Mouse (Mus musculus) stomach, embryonic 15.5 days (tissue): ENCODE data around the gene Ppp4r2. TPM values are rescaled to one million over a fixed set of nuclear protein-coding genes. Genes with fewer than 3 reads are reported as not detected.

Experiments used
- ATAC-seq: fragments of 200-750 bp; cut with Nextera tagmentation; 2 replicates; pipeline ENCODE4 v1.8.0; 2017; ENCODE audit warnings: low read depth, moderate number of reproducible peaks, moderate TSS enrichment; ENCODE audit not compliant: insufficient read depth, low FRiP score
- H3K27ac ChIP-seq: fragments of 300-500 bp; sonication (generic); 2 replicates; pipeline ENCODE4 v1.5.1; 2015; ENCODE audit warnings: mild to moderate bottlenecking, inconsistent platforms
- H3K27me3 ChIP-seq: fragments of 300-500 bp; sonication (generic); replicated peaks from 2 replicates; pipeline ENCODE4 v1.6.1; 2015; ENCODE audit warnings: inconsistent platforms
- H3K36me3 ChIP-seq: fragments of 300-500 bp; sonication (generic); 2 replicates; pipeline ENCODE4 v1.6.1; 2015; ENCODE audit warnings: inconsistent platforms
- H3K4me1 ChIP-seq: fragments of 300-500 bp; sonication (generic); 2 replicates; pipeline ENCODE4 v1.6.1; 2015; ENCODE audit warnings: inconsistent platforms
- H3K4me2 ChIP-seq: fragments of 300-500 bp; sonication (generic); 2 replicates; pipeline ENCODE4 v1.6.1; 2015; ENCODE audit warnings: mild to moderate bottlenecking, inconsistent platforms
- H3K4me3 ChIP-seq: fragments of 300-500 bp; sonication (generic); replicated peaks from 2 replicates; pipeline ENCODE4 v1.5.1; 2015; ENCODE audit warnings: inconsistent platforms
- H3K9ac ChIP-seq: fragments of 300-500 bp; sonication (generic); 2 replicates; pipeline ENCODE4 v1.6.1; 2015; ENCODE audit warnings: inconsistent platforms
- H3K9me3 ChIP-seq: fragments of 300-500 bp; sonication (generic); 2 replicates; pipeline ENCODE4 v1.6.1; 2016; ENCODE audit warnings: inconsistent platforms
- whole genome bisulfite sequencing: fragments of 180-500 bp; shearing (Covaris S2); methylation state at CpG from one replicate; pipeline ENCODE4 v1.1.7; 2015; 5-methylcytosine and 5-hydroxymethylcytosine counted together
- polyA plus RNA-seq: library from polyadenylated mRNA; unstranded; fragments of >200 nt; fragmentation: Nextera tagmentation; extraction: Ambion mirVana; gene quantifications from 2 replicates; pipeline ENCODE4 v1.2.1, GENCODE M21; 2015

The Ppp4r2 gene
- polyA plus RNA-seq, 1 experiment from 2014 or later, result 17.4 TPM

DNA sequence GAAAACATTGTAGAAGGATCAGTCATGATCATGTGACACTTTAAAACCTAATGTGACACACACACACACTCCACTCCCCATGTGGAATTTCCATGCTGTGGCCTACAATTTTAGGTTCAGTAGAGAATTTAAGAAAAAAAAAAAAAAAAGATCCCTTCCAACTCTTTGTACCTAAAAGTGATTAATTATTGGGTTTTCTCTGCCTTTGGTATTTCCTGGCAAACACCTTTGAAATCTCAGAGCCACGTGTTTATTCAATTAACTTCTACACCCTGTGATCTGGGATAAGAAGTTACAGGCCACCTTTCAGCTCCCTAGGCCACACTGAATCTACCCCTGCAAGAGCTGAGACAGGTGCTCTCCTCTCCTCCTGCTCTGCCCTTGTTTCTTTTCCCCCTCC is 25.7 kb upstream of the Ppp4r2 start:
- Histone ChIP-seq H3K4me1 (no peaks in the 10 kb centered on the region), H3K4me2 (no peak overlapping the region), H3K4me3 (no peak overlapping the region), H3K9me3 (no peaks in the 10 kb centered on the region), H3K27me3 (no peaks in the 10 kb centered on the region), H3K36me3 (no peaks in the 10 kb centered on the region), H3K27ac (no peak overlapping the region), H3K9ac (no peak overlapping the region)
- ATAC-seq, result no peak
- WGBS, result 35% methylated on average over 1 of the region's 1 CpGs

DNA sequence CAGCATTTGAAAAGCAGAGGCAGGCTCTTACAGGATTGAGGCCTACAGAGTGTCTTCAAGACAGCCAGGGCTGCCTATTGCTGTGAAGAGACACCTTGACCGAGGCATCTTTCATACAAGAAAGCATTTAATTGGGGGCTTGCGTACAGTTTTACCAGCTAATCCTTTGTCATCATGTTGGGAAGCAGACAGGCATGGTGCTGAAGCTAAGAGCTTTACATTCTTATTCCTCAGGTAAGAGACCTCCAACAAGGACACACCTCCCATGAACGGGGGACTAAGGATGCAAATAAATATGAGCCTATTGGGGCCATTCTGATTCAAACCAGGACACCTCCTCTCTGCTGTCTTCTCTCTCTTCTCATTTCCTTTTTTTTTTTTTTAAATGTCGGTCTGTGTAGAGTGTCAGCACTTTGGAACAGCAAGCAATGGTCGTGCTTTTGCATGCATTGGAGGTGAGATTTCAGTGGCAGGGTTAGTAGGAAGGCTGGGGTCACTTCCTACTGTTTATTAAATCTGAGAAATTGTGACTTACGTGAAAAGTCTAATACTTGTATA is 25.1 kb upstream of the Ppp4r2 start:
- Histone ChIP-seq H3K27me3 (no peaks in the 10 kb centered on the region), H3K9me3 (no peaks in the 10 kb centered on the region), H3K36me3 (no peaks in the 10 kb centered on the region), H3K4me2 (no peak overlapping the region), H3K4me1 (no peaks in the 10 kb centered on the region), H3K27ac (no peak overlapping the region), H3K4me3 (no peak overlapping the region), H3K9ac (no peak overlapping the region)
- no peak for ATAC-seq
- 86% methylated on average over 6 of the region's 6 CpGs for WGBS

DNA sequence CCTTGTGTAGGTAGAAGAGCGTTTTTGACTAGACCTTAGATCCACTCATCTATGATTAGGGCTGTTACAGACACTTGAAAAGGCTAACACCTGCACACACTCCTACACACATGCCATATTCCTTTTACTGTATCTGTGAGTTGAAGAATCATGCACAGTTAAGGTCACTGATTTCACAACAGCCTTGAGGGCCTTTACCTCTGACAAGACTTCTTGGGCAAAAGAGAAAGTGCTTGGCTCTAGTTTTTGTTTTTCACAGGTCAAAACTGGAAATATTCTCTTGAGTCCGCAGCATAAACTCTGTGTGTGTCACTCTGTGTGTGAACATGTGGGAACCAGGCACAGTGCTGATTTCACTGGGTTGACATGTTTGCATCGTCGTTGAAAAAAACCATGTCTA is 23.3 kb upstream of the Ppp4r2 start:
- Histone ChIP-seq H3K9me3 (no peaks in the 10 kb centered on the region), H3K36me3 (no peaks in the 10 kb centered on the region), H3K4me1 (no peaks in the 10 kb centered on the region), H3K27me3 (no peaks in the 10 kb centered on the region), H3K4me2 (no peak overlapping the region), H3K4me3 (no peak overlapping the region), H3K27ac (no peak overlapping the region), H3K9ac (no peak overlapping the region)
- 87% methylated on average over 4 of the region's 4 CpGs for WGBS
- ATAC-seq, result no peak

DNA sequence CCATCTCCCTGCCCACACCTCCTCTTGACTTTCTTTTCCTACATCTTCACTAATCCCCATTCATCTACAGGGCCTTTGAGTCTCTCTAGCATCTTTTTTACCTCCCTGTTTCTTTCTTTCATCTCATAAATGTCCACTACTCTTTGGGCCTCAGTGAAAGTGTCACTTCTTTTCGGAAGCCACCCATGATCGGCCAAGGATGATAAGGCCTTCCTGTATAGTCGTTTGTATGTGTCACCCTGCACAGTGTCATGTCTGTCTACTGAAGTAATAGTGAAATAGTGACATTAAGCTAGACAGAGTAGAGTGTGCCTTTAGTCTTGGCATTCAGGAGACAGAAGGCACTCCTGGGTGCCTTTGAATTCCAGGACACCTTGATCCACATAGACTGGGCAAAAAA is 21.7 kb upstream of the Ppp4r2 start:
- Histone ChIP-seq H3K4me1 (no peaks in the 10 kb centered on the region), H3K27me3 (no peaks in the 10 kb centered on the region), H3K9ac (no peak overlapping the region), H3K27ac (no peak overlapping the region), H3K9me3 (no peaks in the 10 kb centered on the region), H3K4me3 (no peak overlapping the region), H3K36me3 (no peaks in the 10 kb centered on the region), H3K4me2 (no peak overlapping the region)
- 86% methylated on average over 3 of the region's 3 CpGs for WGBS
- ATAC-seq, result no peak

DNA sequence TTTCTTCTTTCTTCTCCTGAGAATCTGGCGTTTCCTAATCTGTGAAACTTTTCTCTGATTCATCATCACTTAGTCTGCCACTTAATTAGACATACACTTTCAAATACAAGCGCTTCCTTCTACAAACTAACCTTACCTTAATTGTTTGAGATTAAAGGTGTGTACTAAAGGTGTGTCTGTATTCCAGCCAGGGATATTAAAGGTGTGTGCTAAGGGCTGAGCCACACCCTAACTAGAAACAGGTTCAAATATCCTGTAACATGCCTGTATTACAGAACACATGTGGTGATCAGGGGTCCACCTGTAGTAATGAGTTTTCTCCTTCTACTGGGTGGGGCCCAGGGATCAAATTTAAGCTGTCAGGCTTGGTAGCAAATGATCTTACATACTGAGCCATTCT is 12.1 kb upstream of the Ppp4r2 start:
- Histone ChIP-seq H3K27ac (no peak overlapping the region), H3K36me3 (no peaks in the 10 kb centered on the region), H3K27me3 (no peaks in the 10 kb centered on the region), H3K4me1 (peaks cover 2% of the 10 kb centered on the region; the same call in 1 of the 2 replicates), H3K4me2 (no peak overlapping the region), H3K9ac (no peak overlapping the region), H3K9me3 (no peaks in the 10 kb centered on the region), H3K4me3 (no peak overlapping the region)
- 60% methylated on average over 2 of the region's 2 CpGs for WGBS
- no peak for ATAC-seq

DNA sequence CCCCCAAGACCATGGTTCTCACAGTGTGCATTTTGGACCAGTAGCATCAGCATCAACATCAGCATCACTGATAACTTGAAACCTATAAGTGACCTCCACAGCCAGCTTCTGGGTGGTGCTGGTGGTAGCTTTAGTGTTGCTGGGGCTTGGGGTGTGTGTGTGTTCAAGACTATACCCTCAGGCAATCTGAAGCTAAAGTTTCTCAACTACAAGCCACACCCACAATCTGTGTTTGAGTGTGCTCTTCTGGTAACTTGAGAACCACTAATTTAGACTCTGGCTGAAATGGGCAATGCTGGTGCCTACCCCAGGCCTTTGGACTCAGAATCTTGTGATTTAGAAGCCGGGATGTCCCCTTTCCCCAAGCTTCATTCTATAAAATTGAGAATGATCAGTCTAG is 10.1 kb upstream of the Ppp4r2 start:
- Histone ChIP-seq H3K4me3 (no peak overlapping the region), H3K27ac (no peak overlapping the region), H3K27me3 (no peaks in the 10 kb centered on the region), H3K9me3 (no peaks in the 10 kb centered on the region), H3K4me1 (peaks cover 2% of the 10 kb centered on the region; the same call in 1 of the 2 replicates), H3K9ac (no peak overlapping the region), H3K36me3 (no peaks in the 10 kb centered on the region), H3K4me2 (no peak overlapping the region)
- no peak for ATAC-seq
- 72% methylated on average over 1 of the region's 1 CpGs for WGBS

DNA sequence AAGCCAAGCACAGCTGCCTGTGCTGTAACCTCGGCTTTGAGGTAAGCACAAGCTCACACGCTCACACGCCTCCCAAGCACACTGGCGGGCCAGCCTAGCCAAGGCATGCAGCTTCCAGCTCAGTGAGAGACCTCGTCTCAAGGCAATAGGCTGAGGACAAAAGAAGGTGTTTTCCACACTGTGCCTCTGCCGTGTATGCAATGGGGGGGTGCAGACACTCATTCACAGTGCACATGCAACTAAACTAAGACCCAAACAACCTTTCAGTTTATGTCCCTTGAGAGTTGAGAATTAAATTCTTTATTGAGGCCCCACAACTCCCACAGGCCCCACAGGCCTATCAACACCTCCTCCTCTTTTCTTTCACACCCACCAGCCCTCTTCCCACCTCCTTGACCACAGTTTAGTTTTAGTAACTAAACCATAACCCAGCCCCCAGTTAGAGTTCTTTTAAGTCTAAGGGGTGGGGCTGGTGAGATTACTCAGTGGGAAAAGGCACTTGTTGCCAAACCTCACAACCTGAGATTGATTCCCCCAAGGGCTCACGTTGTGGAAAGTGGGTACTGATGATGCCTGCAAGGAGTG is 8.9 kb upstream of the Ppp4r2 start:
- Histone ChIP-seq H3K4me2 (no peak overlapping the region), H3K4me1 (peaks cover 2% of the 10 kb centered on the region; the same call in 1 of the 2 replicates), H3K36me3 (no peaks in the 10 kb centered on the region), H3K27ac (no peak overlapping the region), H3K9me3 (no peaks in the 10 kb centered on the region), H3K4me3 (no peak overlapping the region), H3K9ac (no peak overlapping the region), H3K27me3 (no peaks in the 10 kb centered on the region)
- no peak for ATAC-seq
- 51% methylated on average over 7 of the region's 7 CpGs for WGBS

DNA sequence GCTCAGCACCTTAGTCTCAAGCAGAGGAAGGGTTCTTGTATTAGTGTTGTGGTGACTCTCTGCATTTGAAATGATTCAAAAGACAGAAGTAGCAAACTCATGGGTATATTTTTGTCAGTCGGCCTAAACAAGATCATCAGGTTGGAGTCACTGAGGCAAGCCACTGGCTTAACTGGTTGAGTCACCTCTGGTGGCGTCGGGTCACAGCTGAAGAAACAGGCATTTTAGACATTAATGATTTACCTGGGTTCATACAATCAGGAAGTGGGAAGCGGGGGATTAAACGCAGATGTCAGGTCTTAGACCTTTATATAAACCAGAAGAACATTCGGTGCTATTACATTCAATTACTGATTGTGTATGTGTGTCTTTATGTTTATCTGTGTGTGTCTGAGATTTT is 7.4 kb upstream of the Ppp4r2 start:
- 51% methylated on average over 6 of the region's 6 CpGs for WGBS
- H3K4me1 ChIP-seq, result peaks cover 2% of the 10 kb centered on the region; the same call in 1 of the 2 replicates
- no peaks in the 10 kb centered on the region for H3K27me3 ChIP-seq
- no peak overlapping the region for H3K4me2 ChIP-seq
- no peak overlapping the region for H3K27ac ChIP-seq
- H3K4me3 ChIP-seq, result no peak overlapping the region
- no peaks in the 10 kb centered on the region for H3K36me3 ChIP-seq
- H3K9me3 ChIP-seq, result no peaks in the 10 kb centered on the region
- H3K9ac ChIP-seq, result no peak overlapping the region
- no peak for ATAC-seq

DNA sequence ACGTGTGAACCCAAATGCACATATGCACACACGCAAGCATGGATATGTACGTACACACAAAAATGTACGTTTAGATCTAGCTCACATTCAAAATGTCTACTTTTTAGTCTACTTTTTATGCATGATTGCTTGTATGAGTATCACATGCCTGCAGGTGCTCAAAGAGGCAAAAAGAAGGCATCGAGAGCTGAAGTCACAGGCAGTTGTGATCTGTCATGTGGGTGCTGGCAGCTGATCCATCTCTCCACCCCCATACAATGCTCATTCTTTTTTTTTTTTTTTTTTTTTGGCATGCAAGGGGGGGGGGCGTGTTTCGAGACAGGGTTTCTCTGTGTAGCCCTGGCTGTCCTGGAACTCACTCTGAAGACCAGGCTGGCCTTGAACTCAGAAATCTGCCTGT is 4.9 kb upstream of the Ppp4r2 start:
- Histone ChIP-seq H3K4me3 (no peak overlapping the region), H3K27ac (no peak overlapping the region), H3K4me2 (no peak overlapping the region), H3K9ac (no peak overlapping the region), H3K9me3 (no peaks in the 10 kb centered on the region), H3K27me3 (no peaks in the 10 kb centered on the region), H3K36me3 (no peaks in the 10 kb centered on the region), H3K4me1 (peaks cover 2% of the 10 kb centered on the region; the same call in 1 of the 2 replicates)
- ATAC-seq, result no peak
- WGBS, result 95% methylated on average over 7 of the region's 7 CpGs

DNA sequence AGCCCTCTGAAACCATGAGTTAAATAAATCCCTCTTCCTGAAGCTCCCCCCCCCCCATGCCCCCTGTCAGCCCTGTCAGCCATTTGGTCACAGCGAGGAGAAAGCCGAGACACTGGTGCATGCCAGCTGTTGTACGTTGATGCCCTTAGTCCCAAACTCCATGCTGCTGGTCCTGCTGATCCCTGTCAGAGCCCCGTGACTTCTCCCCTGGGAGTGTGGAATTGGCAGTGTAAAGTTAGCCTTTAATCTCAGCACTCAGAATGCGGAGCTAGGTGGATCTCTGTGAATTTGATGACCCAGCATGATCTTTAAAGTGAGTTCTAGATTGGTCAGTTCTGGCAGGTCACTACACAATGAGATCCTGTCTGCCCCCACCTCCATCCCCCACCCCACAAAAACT is 3.7 kb upstream of the Ppp4r2 start:
- ATAC-seq, result no peak
- Histone ChIP-seq H3K4me3 (no peak overlapping the region), H3K4me1 (peaks cover 2% of the 10 kb centered on the region; the same call in 1 of the 2 replicates), H3K4me2 (no peak overlapping the region), H3K36me3 (no peaks in the 10 kb centered on the region), H3K9me3 (no peaks in the 10 kb centered on the region), H3K27me3 (no peaks in the 10 kb centered on the region), H3K27ac (no peak overlapping the region), H3K9ac (no peak overlapping the region)
- 74% methylated on average over 5 of the region's 5 CpGs for WGBS

DNA sequence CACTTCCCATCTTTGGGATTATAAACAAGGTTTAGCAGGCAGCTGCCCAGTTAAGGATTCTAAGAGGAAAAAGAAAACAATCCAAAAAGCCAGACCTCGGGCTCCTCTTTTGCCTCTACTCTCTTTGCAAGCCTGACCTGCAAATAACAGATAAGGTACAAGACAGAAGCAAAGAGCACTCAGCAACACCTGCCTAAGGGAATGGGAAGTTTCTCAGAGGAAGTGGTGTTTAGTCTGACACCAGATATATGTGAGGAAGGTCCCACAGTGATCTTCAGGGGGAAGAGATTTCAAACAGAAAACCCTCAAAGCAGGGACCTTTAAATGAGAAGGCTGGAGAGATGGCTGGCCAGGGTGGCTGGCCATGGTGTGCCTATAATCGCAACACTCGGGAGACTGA is 2.2 kb upstream of the Ppp4r2 start:
- Histone ChIP-seq H3K36me3 (peaks cover 5% of the 10 kb centered on the region; the same call in 1 of the 2 replicates), H3K4me2 (no peak overlapping the region), H3K9ac (no peak overlapping the region), H3K27ac (no peak overlapping the region), H3K9me3 (no peaks in the 10 kb centered on the region), H3K27me3 (no peaks in the 10 kb centered on the region), H3K4me1 (peaks cover 9% of the 10 kb centered on the region), H3K4me3 (no peak overlapping the region)
- no peak for ATAC-seq
- WGBS, result 73% methylated on average over 3 of the region's 3 CpGs

DNA sequence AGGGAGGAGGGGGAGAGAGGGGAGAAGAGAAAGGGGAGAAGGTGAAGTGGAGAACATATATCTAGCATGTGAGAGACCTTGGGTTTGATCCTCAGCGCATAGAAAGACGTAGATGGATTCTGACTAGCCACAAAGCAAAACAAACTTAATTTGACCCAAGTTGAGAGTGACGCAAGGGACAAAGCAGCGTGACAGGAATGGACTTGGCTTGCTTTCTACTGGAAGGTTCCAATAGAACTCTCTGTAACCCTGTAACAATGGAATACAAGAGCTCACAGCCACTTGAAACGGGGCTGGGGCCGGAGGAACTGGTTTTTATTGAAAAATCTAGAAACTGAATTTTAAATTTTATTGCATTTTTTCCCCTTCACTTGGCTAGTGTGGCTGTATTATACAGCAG is 1.7 kb upstream of the Ppp4r2 start:
- Histone ChIP-seq H3K4me1 (peaks cover 9% of the 10 kb centered on the region), H3K4me3 (no peak overlapping the region), H3K27me3 (no peaks in the 10 kb centered on the region), H3K4me2 (no peak overlapping the region), H3K27ac (no peak overlapping the region), H3K9me3 (no peaks in the 10 kb centered on the region), H3K9ac (no peak overlapping the region), H3K36me3 (peaks cover 8% of the 10 kb centered on the region)
- no peak for ATAC-seq
- WGBS, result 85% methylated on average over 6 of the region's 6 CpGs
